Mouse (Mus musculus): ENCODE measurements at regions not wholly inside any gene's neighbourhood (a gene's known extent, or its start where the extent isn't known, plus 50 kb on each side); places are given as distances from the start of the nearest gene placed in this dataset.

DNA sequence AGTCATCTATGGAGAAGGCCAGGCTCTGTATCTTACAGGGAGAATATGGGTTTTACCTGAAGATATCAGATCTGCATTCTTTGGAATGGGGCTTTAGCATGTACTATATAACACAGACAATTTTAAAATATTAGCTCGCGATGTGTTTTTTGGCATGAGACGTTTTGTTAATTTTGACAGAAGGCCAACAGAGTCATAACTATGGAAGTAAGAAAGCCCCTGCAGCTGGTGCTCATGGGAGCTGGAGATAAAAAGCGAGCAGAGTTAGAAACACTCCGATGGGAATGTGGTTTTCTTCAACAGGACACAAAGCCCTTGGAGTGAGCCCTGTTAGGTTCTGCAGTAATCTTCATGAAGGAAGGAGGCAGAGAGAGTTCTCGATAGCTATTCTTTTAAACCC lies 176.6 kb downstream of the Rps12 start:
- no peak for DNase-seq

DNA sequence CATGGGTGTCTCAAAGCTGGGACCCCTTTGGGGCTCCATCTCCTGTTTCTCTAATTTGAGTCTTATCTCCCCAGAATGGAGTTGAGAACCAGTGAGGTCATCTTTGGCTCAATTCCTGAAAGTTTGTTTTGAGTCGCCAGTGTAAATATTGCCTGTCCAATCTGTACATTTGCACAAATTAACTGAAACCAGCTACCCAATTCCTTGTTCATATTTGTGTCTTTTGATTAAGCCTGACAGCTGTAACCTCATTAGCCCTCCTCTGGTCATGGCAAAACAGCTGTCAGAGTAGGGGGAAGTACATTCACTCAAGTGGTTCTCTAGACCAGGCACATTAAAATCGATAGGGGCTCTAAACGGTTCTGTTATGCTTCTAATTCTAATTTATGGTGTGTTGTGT lies 177.0 kb downstream of the Rps12 start:
- DNase-seq: peak in 1 of 2 experiments; percentile 8

DNA sequence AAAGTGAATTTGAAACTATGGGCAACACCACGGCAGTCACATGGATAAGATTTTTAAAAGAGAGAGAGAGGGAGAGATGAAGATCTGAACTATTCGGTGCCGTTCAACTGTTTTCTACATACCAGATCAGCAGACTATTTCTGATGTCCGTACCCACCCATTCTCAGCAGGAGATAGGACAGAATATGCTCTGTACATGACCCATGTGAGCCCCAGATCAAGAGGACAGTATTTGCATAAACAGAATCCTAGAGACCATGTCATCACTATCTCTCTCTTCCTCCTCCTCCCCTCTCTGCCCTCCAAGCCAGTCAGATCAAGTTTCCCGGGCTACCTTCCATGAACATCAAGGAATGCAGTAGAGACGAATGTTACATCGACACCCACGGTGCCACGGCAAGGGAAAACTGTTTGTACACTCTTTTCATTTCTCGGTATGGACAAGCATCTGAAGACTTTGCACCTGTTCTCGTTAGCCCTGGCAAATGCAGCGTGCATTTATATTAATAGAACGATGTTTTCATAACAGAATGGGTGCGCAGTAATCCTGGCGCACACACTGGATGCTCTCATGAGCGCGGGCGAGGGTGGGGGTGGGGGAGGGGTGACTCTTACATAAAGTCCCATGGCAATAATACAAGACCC lies 177.7 kb downstream of the Rps12 start:
- peak in 1 of 2 experiments; percentile 7 for DNase-seq

DNA sequence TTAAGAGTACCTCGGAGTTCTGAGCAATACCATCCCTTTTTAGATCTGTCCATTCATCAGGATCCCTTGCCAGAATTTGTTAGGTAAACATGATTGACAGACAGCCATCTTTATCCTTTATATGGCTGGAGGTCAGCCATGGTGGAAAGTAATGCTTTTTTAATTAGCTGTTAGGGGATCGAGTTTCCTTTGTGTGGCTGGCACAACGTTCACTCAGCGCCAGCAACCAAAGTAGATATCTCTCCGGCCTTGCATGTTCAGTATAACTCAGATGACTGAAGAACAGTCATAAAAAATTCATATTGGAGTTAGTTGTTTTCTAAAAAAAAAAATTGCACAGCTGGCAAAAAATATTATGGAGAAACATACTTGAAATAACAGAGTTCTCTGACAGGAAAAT lies 186.4 kb downstream of the Rps12 start:
- no peak for DNase-seq

DNA sequence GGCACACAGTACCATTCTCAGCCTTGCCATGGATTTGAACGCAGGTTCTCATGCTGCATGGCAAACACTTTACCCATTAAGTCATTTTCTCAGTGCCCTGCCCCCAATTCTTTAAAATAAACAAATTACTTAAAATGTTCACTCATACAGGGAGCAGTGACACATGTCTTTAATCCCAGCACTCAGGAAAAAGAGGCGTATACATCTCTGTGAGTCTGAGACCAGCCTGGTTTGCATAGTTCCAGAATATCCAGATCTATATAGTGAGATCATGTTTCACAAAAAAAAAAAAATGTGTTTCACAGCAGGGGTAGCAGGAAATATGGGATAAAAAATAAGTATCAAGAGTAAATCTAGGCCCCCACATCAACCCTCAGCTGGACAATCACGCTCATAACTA lies 191.5 kb downstream of the Rps12 start:
- no peak for DNase-seq

DNA sequence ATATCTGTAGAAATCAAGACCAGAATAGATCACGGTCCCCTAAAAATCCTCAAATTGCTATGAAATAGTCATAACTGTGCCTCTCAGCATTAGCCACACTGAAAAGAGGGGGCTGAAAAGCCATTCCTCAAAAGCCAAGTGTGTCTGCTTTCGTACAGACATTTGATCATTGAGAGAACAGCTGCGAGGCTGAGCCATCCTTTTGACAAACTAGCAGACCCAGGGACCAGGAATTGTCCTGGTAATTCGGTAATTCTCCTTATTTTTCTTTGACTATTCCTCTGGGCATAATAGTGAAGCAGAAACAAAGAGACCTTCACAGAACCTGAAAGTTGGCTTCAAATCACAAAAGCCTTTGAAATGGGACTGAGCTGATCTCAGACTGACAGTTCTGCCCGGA lies 206.8 kb downstream of the Rps12 start:
- DNase-seq: no peak

DNA sequence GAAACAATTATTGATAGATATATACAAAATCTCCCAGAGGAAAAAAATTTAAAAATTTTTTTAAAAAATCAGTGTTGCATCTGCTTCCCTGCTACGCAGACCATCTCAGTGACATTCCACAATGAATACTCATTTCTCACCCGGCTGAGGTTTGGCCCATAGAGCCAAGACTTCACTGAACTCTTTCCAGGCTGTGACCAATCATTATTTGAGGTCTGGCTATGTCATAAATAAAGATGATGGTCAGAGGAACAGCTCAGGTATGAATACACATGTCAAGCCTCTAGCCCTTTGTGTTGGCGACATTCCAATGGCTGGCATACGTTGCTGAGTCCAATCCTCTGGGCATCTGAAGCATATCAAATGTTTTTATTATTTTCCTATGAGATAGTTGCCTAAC lies 216.1 kb downstream of the Rps12 start:
- no peak for DNase-seq

DNA sequence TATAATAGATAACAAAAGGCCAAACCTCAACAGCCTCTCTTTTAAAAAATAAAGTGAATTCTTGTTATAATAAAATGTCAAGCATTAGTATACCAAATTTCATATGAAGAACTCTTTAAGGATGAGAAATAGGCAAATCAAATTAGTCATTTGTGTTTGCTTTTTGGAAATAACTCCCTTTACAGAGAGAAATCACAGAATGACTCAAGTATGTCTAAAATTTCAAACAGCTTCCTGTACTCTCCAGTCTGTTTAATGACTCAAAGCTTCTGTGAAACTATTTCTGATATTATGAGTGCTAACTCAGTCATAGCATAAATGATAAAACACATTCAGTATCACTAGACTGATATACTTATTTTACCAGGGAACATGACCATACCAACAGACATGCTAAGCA lies 217.7 kb downstream of the Rps12 start:
- no peak for DNase-seq

DNA sequence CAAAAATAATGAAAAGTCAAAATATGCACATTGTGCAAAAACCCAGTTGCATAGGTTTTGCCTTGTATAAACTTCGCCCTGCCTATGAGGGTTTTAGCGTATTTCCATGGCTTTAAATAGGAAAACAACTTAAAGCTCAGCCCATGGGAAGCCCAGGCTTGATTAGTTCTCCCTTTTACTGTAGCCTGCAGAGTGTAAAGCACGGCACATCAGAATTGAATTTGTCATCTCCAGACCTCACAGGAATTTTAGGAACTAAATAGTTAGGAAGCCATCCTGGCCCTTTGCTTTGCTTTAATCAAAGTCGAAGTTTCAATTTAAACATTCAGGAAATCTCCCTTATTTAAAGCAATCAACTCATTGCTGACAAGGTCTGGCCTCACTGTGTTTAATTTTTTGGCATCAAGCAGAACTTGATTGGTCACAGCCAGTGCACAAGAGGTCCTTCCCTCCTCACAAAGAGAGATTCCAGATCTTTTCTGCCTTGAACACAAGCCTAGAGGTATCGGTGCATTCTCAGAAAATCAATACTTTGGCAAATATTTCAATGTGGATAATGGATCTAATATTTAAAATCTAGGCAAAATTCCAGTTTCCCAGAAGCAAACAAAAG lies 211.8 kb upstream of the Eya4 start:
- DNase-seq: no peak

DNA sequence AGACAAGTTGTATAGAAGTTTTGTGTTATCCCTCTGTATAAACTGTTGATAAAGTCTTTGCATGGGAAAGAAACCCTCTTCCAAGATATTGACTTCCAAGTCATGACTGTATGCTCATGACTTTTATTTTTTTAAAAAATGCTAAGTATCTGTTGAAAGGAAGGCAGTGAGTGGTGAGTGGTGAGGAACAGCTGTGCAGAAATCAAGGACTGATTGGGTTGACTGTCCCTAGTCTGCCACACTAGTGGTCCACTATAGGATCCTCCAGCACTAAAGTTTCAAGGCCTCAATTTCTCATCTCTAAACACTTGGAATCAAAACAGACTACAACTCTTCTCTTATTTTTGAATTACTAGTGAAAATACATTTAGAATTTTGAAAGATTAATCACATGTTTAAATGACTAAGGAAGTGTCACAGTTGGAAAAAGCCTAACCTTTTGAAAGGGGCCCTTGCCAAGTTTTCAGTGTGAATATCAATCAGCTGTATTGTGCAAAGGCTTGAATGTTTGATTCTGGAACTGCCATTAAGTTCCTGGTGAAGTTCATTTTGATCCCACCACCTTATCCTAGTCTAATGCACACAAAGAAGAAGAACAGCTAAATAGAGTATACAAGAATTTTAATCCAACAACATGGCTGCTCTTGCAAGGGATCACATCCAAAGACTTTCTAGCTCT lies 209.5 kb upstream of the Eya4 start:
- no peak for DNase-seq

DNA sequence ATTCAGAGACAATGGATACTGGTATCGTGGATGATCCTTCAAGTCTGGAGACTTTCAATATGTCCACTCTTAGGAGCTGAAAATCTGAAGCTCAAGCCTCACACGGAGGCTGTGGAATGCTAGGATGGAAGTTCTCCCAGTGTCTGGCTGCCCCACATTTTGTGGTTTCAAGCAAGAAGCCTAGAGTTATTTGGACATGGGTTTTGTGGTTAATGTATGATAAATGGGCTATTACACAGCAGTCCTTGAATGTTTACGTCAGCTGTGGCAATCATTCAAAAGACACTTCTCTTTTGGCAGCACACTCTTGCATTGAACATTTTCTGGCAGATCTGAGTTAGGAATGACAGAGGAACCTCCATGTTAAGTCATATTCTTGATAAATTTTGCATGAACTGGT lies 207.2 kb upstream of the Eya4 start:
- no peak for DNase-seq

DNA sequence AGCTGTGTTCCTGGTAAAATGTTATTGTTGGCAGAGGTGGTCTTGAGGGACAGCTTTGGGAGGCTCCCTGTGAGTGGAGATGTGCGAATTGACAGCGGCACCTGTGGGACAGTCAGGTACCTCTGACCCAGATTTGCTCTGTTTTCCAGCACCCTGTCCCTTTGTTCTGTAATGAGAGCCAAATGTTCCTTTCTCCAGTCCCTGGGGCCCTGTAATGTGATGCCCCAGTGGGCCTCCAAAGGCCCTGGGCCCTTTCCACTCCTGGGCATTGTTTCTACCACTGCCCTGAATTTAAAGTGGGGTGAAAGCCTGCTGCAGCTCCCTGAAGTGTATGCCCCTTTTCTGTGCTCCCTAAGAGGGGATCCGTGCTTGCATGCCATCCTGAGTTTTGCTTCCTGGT lies 198.6 kb upstream of the Eya4 start:
- DNase-seq: no peak

DNA sequence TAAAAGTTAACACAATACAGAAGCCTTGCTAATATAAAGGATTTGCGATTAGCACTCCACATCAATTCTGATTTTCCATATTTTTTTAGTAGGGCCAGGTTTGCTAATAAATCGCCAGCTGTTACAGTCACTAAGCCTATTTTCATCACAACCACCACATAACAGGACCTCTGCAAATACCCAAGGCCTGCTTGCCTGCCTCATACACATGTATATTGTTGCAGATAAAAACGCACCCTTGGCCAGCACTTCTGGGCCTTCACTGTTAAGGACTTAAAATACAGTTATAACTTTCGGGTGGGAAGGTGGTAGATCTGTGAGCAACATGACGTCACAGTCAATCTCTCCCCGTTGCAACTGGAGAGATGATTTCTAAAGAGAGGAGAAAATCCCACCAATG lies 197.7 kb upstream of the Eya4 start:
- no peak for DNase-seq

DNA sequence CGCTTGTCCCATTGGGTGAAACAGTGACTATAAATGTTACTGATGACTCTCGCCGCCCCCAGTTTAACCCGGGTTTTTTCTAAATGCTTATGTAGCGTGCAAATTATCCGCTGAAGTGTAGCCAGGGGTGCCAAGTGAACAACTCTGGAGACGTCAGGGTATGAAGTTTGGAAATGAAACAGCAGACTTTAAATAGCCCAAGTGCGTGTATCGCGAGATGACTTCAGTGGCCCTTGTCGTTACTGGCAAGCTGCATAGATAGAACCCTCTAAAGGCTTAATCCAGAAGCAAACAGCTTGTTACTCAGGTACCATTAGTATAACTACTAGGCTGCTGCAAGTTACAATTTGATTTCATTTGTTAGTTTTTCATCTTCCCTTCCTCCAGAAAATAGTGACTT lies 192.1 kb upstream of the Eya4 start:
- DNase-seq: no peak

DNA sequence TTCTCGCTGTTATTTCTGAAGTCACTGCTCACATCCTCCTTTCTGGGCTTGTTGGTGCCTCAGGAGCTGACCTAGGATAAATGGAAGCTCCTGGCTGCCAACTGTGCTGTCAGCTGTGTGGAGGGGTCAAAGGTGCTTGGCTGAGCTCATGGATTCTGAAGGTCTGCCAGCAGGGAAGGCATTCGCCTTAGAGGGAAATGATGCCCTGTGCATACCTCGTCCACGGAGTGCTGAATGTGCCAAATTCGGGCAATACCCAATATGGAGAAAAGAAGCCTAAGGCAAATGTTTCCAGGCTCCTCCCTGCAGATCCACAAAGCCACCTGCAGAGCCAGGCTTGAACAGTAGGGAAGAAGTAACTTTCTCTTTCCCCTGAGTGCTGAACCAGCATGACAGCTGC lies 191.3 kb upstream of the Eya4 start:
- DNase-seq: no peak

DNA sequence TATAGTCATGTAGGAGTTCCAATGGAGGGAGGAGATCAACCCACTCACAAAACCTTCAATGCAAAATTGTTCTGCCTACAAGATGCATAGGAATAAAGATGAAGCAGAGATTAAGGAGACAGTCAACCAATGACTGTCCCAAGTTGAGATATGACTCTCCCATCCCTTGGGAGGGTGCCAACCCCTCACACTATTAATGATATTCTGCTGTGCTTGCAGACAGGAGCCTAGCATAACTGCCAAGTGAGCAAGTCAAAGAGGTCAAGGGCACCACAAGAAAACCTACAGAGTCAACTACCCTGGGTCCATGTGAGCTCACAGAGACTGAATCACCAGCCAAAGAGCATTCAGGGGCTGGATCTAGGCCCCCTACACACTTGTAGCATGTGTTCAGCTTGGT lies 184.1 kb upstream of the Eya4 start:
- no peak for DNase-seq

DNA sequence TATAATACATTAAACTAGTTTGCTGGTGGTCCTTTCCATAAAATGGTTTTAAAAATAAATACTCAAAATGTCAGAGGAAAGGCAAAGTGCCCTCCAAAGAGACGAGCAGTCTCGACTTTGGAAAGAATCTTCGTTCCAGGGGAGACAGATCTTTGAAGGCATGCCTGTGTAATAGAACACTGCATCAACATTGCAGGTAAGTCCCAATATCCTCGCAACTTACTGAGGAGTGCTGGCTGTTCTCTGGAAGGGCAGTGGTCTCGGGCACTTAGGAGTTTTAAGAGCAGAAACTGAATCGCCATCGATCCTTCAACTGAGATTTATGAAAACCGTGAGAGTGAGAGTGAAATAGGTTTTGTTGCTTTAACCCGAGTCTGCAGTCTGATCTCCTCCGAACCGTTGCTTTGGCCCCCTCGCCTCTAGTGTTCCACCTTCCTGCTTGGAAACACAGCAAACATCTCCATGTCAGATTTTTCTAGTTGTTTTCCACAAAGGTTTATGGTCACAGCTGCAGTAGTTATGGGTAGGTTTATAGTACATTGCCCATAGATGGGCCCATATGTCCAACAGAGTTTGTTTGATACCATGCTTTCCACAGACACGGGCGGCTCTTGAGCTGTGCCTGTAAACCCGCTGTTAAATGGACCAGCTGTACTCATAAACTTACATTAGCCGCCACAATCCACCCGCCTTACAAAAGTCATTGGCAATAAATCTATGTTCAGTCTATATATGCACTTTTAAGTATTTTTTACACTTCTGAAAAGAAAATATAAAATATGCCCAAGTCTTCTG lies 181.6 kb upstream of the Eya4 start:
- no peak for DNase-seq

DNA sequence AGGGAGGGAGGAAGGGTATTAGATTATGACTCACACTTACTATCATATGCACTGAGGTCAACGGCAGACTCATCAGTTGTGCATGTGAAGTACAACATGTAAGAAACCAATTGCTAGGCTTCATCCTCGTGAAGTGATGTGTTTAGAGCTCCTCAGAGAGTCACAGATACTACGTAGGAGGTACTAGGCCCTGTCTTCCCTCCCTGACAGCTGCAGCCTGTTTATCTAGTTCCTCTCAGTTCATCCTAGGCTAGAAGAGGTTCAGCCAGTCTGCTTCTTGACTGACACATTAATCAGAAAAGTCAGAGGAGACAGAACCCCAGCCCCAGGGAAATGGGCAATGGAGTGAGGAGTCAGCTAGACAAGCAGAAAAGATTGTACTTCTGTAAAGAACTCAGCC lies 180.1 kb upstream of the Eya4 start:
- no peak for DNase-seq

DNA sequence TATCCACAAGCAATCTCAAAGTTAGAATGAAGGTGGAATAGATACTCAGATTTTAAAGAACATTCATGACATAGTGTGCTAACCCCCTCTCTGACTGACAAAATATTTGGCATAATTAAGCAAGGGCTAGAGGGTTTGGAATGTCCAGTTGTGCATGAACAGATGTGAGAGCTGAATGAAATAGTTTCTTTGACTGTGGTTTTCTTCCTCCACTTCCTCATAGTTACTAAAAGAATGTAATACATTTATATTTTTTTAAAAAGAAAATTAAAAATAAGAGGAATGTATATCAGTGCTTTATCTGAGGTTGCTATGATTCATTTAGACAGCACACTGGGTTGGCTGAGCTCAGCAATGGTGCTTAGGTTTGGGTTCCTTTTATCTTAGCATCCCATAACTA lies 176.2 kb upstream of the Eya4 start:
- no peak for DNase-seq

DNA sequence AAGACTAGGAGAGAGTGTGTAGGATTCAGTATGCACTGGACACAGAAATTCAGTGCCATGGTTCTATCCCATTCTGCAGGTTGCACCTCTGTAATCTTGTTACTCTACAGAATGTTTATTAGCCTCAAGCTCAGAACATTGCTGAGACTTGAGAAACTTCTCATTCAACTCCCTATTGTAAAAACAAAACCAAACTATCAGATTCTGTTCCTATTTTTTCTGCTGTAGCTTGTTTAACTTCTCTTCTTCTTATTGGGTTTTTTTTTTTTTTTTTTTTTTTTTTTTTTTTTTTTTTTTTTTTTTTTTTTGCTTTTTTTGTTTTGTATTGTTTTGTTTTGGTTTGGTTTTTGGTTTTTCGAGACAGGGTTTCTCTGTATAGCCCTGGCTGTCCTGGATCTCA lies 172.1 kb upstream of the Eya4 start:
- DNase-seq: no peak

DNA sequence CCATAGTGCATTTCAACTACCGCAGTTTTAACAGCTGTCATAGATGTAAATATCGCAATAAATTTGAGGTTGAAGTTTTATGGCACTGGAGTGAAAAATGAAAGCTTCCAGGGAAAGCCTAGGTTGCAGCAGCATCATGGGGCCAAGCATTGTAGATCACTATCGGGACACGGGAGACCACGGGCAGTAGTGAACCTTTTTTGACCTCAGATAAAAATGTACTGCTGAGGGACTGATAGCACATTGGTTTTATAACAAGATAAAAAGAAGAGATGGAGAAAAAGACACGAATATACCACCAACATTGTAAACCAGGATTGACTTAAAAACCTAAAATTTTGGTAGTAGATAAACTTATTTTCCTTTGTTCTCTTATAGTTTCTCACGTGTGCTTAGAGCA lies 143.1 kb upstream of the Eya4 start:
- DNase-seq: no peak

DNA sequence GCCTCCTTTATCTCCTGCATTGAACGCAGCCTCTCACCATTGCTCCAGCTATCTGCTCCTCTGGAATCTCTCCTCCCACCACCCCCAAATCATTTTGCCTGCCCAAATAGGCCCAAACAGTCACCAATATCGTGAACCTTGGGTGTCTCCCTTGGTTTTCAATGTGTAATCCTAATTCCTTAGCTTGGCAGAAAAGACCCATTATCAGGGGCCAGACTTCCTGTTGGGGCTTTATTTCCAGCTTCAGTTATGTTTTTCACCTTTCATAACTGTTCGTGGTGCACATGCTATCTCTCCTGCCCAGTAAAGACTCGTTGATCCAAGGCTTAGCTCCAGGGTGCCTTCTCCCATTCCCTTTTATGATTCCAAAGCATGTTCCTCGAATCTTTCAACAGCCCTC lies 142.4 kb upstream of the Eya4 start:
- DNase-seq: no peak

DNA sequence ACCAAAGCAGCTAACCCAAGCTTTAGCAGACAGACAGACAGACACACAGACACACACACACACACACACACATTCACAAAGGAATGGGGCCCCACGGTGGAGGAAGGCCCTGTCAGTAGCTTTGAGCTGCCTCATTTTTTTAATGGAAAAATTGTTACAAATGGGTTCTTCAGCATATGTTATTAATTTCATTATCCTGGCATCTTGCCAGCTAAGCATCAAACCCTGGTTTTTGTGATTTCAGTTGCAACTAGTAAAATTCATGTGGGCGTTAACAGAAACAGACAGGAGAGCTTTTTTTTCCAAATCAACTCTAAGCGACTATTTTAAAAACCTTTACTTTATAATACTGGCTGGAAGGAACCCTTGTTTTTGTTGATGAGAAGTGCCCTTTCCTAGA lies 138.4 kb upstream of the Eya4 start:
- DNase-seq: no peak

Data from heart, adult 18-20 months (tissue).